ENCODE assay signal across 8 mouse cellular contexts in genomic region chr8:128491126-128492067, GRCm38 (mm10).
DNase-seq lines count a peak whose midpoint lies in the region; ATAC-seq and TF ChIP-seq lines count a peak whose summit lies in the region.

No protein-coding gene starts in this region.

- H3ac ChIP-seq in C2C12 (ENCODE audit: control insufficient read depth, insufficient read length, low read depth) = no peak overlapping the region

- H3K4me1 ChIP-seq in intestine, embryonic 16.5 days (ENCODE audit: control insufficient read depth, insufficient read depth, low read length) = peaks cover 12% of the 10 kb centered on the region; the same call in 1 of the 2 replicates
- peaks cover 26% of the 10 kb centered on the region for H3K4me1 ChIP-seq in limb, embryonic 13.5 days
- H3K4me1 ChIP-seq in midbrain, embryonic 15.5 days = peaks cover 4% of the 10 kb centered on the region; the same call in 1 of the 2 replicates

- H3K9ac ChIP-seq in intestine, embryonic 16.5 days (ENCODE audit: low read depth, low read length) = no peak overlapping the region
- H3K9ac ChIP-seq in limb, embryonic 13.5 days = no peak overlapping the region
- H3K9ac ChIP-seq in midbrain, embryonic 15.5 days = no peak overlapping the region

- no peak overlapping the region for H3K4me3 ChIP-seq in C2C12 (ENCODE audit: insufficient read depth, poor library complexity, severe bottlenecking)
- no peak overlapping the region for H3K4me3 ChIP-seq in intestine, embryonic 16.5 days (ENCODE audit: low read length)
- H3K4me3 ChIP-seq in limb, embryonic 13.5 days = no peak overlapping the region
- H3K4me3 ChIP-seq in midbrain, embryonic 15.5 days = no peak overlapping the region

- peak; percentile 32 for TF ChIP-seq CTCF in C2C12 (IDR thresholded peaks at IDR 0.05; ENCODE audit: control insufficient read depth, insufficient read depth, insufficient read length)

- WGBS in intestine, embryonic 16.5 days = 46% methylated on average over 5 of the region's 5 CpGs
- 44% methylated on average over 5 of the region's 5 CpGs for WGBS in limb, embryonic 13.5 days
- 49% methylated on average over 5 of the region's 5 CpGs for WGBS in midbrain, embryonic 15.5 days

- H3K4me2 ChIP-seq in intestine, embryonic 16.5 days (ENCODE audit: low read depth, low read length) = no peak overlapping the region
- no peak overlapping the region for H3K4me2 ChIP-seq in limb, embryonic 13.5 days (replicated peaks)
- no peak overlapping the region for H3K4me2 ChIP-seq in midbrain, embryonic 15.5 days

- no peaks in the 10 kb centered on the region for H3K9me3 ChIP-seq in intestine, embryonic 16.5 days (ENCODE audit: control insufficient read depth, low read length)
- H3K9me3 ChIP-seq in limb, embryonic 13.5 days = no peaks in the 10 kb centered on the region
- H3K9me3 ChIP-seq in midbrain, embryonic 15.5 days = no peaks in the 10 kb centered on the region

- H3K36me3 ChIP-seq in C2C12 (ENCODE audit: control insufficient read depth, insufficient read depth) = peaks cover 23% of the 10 kb centered on the region
- H3K36me3 ChIP-seq in intestine, embryonic 16.5 days (ENCODE audit: control insufficient read depth, insufficient read depth, low read length) = no peaks in the 10 kb centered on the region
- peaks cover 9% of the 10 kb centered on the region for H3K36me3 ChIP-seq in limb, embryonic 13.5 days
- H3K36me3 ChIP-seq in midbrain, embryonic 15.5 days (replicated peaks) = 0 out of 2 replicates have a peak, but pooled peaks cover 3% of the 10 kb centered on the region

- 0 out of 2 replicates have a peak overlapping the region, but pooled peaks have one; percentile 11 for H3K27ac ChIP-seq in intestine, embryonic 16.5 days (ENCODE audit: low read length)
- H3K27ac ChIP-seq in limb, embryonic 13.5 days = no peak overlapping the region
- no peak overlapping the region for H3K27ac ChIP-seq in midbrain, embryonic 15.5 days

- peak; percentile 73 for ATAC-seq in intestine, embryonic 16.5 days
- ATAC-seq in limb, embryonic 13.5 days (ENCODE audit: low FRiP score, low read depth) = peak; percentile 73
- peak; percentile 89 for ATAC-seq in midbrain, embryonic 15.5 days (replicated peaks)

- no peaks in the 10 kb centered on the region for H3K79me2 ChIP-seq in C2C12 (ENCODE audit: control insufficient read depth, insufficient read depth)

- peak; percentile 85 for DNase-seq in ZHBTc4 (ENCODE audit: low read depth, low spot score)
- peak; percentile 89 for DNase-seq in embryo, embryonic 11 days
- peak; percentile 83 to 87 for DNase-seq in heart, adult 18-20 months
- peak; percentile 49 for DNase-seq in testis, postnatal 10 days (ENCODE audit: low spot score)

- H3K79me3 ChIP-seq in C2C12 (ENCODE audit: low read depth) = no peaks in the 10 kb centered on the region

- no peaks in the 10 kb centered on the region for H3K27me3 ChIP-seq in C2C12 (ENCODE audit: control insufficient read depth, insufficient read depth, insufficient read length)
- H3K27me3 ChIP-seq in intestine, embryonic 16.5 days (replicated peaks; ENCODE audit: control insufficient read depth, insufficient read depth, low read length) = no peaks in the 10 kb centered on the region
- H3K27me3 ChIP-seq in limb, embryonic 13.5 days = peaks cover 12% of the 10 kb centered on the region
- H3K27me3 ChIP-seq in midbrain, embryonic 15.5 days (replicated peaks) = no peaks in the 10 kb centered on the region

TF ChIP-seq in C2C12, 6 proteins besides CTCF, POLR2A, EP300 and RAD21:
- TF ChIP-seq CEBPB (IDR thresholded peaks at IDR 0.05; ENCODE audit: low read depth) = no peak
- TF ChIP-seq USF1 (IDR thresholded peaks at IDR 0.05; ENCODE audit: low read depth) = peak; percentile 56
